Mouse (Mus musculus): ENCODE measurements around the gene Pakap.
A peak's percentile ranks its signal among the peaks of the same experiment; 100 is the strongest.

Pakap gene

GRCm38 (mm10) chr4:57574646-57575045 lies 6.7 kb downstream of the Pakap start:
- DNase-seq (ENCODE audit: low read depth) = no peak

DNA sequence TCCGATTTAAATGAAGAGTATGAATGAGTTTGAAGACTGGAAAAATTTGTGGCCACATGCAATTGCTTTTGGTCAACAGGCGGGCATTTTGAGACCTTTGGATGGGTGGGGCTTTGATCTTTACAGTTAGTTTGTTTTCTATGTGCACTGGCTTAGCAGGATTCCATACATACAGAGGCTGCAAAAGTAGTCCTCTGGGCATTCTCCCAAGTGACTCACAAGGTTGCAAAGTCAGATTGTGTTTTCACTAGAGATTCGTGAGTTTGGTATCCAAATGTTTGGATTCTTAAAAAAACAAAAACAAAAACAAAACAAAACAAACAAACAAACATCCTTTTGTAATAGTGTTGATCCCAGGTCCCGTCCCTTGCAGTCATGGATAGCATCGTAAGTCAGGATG lies 7.7 kb downstream of the Pakap start:
- DNase-seq (ENCODE audit: low read depth) = no peak

GRCm38 (mm10) chr4:57576095-57576494 lies 8.1 kb downstream of the Pakap start:
- DNase-seq (ENCODE audit: low read depth) = no peak

- DNase-seq (ENCODE audit: low read depth) = no peak
Observed at GRCm38 (mm10) chr4:57579683-57580082, 11.7 kb downstream of the Pakap start.

DNA sequence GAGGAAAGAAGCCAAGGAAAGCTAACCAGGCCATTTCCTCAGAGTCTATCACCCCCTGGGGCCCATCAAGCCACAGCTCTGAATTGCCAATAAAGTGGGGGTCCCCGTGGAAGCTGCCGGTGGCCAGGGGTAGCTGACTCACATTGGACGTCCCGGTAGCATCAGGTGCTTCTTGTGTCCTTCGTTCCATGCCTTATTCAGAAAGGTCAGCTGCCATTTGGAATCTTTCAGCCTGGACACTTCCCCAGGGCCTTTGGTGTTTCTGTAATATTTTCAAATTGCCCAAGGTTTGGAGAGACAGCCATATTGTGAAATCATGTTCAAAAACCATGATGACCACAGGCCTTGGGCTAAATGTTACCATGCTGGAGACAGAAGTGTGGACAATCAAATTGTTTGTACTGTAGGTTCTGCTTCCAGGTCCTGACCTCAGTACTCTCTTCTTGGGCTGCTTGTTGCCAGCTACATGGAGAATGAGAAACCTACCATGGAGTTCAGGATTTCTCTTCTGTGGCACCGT lies 17.4 kb downstream of the Pakap start:
- no peak for DNase-seq (ENCODE audit: low read depth)

DNA sequence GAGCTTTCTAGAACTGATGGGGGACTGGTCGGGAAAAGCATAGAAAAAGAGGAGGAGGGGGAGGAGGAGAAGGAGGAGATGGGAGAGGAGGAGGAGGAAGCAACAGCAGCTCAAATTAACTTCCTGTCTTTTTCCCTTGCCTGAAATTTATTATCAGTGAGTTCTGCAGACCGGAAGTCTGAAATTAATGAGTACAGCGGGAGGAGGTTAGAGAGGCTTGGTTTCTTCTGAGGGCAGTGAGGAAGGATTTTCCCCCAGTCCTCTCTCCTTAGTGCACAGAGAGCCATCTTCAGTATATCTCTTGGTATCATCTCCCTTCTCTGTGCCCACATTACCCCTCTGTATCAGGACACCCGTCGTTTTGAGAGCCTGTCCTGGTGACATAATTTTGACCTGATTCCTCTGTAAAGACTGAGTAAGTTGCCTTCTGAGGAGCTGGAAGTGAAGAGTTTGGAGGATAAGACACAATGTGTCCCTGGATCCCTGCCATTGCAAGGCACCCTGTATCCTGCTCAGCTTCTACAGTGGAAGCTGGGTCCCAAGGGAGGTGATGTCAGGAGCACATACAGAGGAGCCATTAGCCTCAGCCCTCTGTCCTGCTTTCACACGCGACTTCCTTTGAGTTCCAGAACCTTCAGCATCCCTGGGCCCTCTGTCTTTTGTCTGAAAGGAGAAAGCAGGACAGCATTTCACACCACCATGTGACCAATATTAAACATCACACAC lies 19.1 kb downstream of the Pakap start:
- DNase-seq (ENCODE audit: low read depth) = no peak

- no peak for DNase-seq (ENCODE audit: low read depth)
Observed at GRCm38 (mm10) chr4:57588356-57588755, 20.4 kb downstream of the Pakap start.

GRCm38 (mm10) chr4:57592751-57593150 lies 24.8 kb downstream of the Pakap start:
- DNase-seq (ENCODE audit: low read depth) = no peak

DNA sequence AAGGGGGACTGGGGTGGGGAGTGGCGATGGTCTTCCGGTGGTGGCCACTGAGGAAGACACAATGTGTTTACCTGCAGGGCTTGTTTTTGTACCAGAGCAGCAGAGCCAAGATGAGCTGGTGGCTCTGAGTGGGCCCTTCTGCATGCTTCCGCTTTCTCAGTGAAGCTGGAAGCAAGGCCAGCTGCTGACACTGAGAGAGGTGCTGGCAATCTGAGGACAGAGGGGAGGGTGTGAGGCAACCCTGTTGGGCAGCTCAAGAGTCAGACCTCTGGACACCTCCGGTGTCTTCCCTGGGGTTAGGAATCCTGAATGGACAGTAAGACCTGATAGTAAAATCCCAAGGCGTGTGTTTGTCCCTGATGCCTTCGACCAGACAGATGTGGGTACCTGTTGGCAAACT lies 32.0 kb downstream of the Pakap start:
- DNase-seq (ENCODE audit: low read depth) = no peak

GRCm38 (mm10) chr4:57600685-57601457 lies 32.9 kb downstream of the Pakap start:
- no peak for DNase-seq (ENCODE audit: low read depth)

DNA sequence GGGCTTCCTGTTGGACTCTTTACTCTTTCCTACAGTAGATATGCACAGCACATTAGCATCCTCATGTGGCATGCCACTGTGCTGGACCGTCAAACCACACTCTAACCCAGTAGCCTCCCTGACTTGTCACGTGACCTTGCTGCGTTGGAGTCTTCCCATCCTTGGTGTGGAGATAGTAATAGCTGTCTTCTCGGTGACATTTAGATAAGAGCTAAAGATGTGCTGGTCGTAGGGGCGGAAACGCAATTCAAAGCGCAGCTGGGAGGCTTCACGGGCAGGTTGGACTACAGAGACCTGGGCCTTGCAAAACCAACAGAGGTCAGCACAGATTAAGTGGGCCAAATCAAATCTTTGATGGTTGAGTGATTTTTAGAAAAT lies 33.5 kb downstream of the Pakap start:
- DNase-seq (ENCODE audit: low read depth) = no peak

DNA sequence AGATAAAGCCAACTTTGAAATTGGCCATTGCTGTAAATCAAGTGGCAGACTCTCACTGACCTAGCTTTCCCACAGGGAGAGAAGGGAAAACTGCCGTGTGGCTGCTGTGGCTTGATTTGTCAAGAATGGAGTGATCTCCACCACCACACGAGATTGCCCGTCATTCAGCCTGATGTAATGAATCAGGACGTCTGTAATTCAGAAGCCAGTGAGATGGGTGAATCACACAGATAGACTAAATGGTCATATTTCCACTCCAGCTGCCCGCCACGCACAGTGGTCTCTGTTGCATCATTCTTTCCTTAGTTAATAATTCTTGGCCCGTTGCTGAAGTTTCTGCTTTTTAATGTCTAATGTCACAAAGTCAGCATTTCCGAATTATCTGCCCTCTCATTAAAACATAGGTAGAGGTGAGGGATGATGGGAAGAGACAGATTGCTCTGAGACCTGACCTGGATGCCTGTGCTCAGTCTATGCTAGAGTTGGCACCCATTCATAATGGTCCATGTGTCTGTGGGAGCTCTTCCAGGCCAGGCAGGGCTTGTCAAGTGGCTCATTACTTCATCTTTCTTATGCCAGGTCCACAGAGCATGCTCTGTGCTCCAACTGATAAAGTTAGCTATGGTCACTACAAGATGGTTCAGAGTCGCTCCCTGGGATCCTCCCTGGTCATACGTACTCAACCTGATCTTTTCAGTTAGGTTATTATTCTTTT lies 34.1 kb downstream of the Pakap start:
- no peak for DNase-seq (ENCODE audit: low read depth)

GRCm38 (mm10) chr4:57606258-57606657 lies 38.3 kb downstream of the Pakap start:
- DNase-seq (ENCODE audit: low read depth) = no peak

- peak; percentile 49 for DNase-seq (ENCODE audit: low read depth)
Observed at GRCm38 (mm10) chr4:57607247-57607942, 39.4 kb downstream of the Pakap start.

DNA sequence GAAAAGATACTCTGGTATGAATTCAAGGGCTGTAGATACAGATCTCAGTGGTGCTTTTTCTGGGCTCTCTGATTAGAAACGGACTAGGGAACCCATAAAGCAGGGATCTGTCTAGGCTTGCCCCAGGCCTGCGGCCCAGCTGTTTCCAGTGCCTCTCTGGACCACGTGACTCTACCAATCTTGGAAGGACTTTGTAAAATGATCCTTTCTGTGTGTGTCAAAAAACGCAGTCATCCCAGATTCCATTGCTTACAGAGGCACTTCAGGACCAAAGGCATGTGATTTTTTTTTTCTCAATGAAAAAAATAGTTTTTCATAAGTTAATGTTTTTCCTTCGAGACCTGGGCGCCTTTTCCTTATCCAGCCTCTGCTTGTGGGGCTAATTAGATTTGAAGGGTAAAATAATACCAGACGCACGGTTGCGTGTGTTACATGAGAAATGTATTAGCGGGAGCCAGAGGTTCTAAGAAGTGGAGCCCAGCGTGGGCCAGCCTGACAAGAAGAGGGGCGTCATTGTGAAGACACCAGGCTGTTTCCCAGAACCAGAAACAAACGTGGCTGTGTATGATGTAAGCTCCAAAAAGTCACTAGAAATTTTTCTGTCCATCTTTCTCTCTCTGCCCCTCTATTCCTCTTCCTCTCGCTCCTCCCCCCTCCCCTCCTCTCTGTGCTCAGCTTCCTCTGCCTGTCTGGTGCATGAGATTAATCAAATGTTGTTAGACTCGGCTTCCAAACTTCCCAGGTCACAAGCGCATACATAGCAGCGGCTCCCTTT lies 43.5 kb downstream of the Pakap start:
- no peak for DNase-seq (ENCODE audit: low read depth)

GRCm38 (mm10) chr4:57612716-57613115 lies 44.7 kb downstream of the Pakap start:
- DNase-seq (ENCODE audit: low read depth) = no peak

GRCm38 (mm10) chr4:57614686-57615085 lies 46.7 kb downstream of the Pakap start:
- DNase-seq (ENCODE audit: low read depth) = no peak

DNA sequence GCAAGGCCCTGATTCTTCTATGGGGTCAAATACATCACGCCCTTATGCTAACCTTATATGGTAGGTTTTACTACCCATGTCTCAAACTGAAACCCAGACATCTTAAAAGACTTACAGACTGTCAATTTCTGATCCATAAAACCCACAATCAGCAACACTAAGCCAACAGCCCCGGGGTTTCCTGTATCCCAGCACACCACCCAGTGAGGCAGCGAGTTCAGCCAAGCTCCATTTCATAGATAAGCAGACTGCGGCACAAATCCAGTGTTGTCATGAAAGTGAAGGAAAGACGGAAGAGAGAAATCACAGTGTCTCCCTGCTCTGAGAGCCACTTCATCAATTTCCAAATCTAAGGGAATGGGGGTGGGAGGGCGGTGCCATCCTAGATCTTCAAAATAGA lies 50.8 kb downstream of the Pakap start:
- no peak for DNase-seq (ENCODE audit: low read depth)

DNA sequence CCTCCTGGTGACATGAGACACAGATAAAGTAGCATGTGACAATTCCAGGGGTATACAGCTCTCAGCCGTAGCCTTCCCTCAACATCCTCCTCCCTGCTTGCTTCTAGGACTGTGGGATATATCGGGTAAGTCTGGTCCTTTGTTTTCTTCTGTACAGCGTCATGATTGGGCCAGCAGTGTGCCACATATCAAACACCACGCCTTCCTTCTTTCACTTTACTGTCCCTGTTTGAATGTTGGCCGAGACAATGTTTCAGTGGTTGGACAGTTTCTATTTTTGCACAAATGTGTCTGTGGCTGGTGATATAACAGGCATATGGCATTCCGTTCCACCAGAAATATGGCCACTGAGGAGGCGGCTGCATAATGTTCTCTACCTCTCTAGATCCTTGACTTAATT lies 54.8 kb downstream of the Pakap start:
- DNase-seq (ENCODE audit: low read depth) = no peak

- no peak for DNase-seq (ENCODE audit: low read depth)
Observed at GRCm38 (mm10) chr4:57624819-57625218, 56.8 kb downstream of the Pakap start.

DNA sequence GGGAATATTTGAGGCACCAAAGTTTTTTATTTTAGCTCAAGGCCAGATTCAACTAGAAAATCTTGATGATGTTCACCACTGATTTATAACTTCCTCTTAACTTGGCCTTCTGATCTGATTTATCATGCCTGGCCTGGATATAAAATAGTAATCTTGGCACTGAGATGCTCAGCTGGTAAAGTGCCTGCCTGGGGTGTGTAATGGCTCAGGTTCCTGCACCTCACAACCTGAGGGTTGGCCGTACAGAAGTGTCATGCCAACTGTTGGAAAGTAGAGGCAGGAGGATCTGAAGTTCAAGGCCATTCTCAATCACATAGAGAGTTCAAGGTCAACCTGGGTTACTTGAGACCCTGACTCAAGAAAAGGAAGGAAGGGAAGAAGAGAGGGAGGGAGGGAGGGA lies 57.3 kb downstream of the Pakap start:
- DNase-seq (ENCODE audit: low read depth) = no peak
